Mouse (Mus musculus) ovary, postnatal 36 days (tissue): ENCODE data around the gene 9530003J23Rik.
A peak's percentile ranks its signal among the peaks of the same experiment; 100 is the strongest.
"Not testable (repeated sequence)": the region's sequence is repeated elsewhere in the genome, so short reads cannot be mapped to it uniquely, and the experiment has no call there.

ENCODE experiments used
- DNase-seq: peaks from one replicate; pipeline ENCODE4 v3.0.0; 2022; ENCODE audit warnings: low spot score, mixed read lengths

Gene 9530003J23Rik

DNA sequence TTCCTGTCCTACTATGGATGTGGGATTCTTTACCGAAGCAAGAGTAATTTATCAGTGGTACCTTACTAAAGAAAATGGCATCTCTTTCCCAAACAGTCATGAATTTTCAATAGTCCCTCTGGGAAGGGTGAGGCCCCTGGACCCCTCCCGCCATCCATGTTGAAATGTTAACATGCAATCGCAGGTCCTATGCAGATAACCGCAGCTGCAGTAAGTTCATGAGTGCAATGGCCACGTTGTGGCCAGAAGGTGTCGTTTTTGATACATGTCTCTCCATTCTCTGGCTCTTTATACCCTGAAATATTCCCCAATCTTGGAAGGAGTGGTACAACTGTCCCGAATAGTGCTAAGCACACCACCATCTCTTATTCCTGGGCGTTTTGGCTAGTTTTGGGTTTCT lies 13.4 kb downstream of the 9530003J23Rik start:
- no peak for DNase-seq

DNA sequence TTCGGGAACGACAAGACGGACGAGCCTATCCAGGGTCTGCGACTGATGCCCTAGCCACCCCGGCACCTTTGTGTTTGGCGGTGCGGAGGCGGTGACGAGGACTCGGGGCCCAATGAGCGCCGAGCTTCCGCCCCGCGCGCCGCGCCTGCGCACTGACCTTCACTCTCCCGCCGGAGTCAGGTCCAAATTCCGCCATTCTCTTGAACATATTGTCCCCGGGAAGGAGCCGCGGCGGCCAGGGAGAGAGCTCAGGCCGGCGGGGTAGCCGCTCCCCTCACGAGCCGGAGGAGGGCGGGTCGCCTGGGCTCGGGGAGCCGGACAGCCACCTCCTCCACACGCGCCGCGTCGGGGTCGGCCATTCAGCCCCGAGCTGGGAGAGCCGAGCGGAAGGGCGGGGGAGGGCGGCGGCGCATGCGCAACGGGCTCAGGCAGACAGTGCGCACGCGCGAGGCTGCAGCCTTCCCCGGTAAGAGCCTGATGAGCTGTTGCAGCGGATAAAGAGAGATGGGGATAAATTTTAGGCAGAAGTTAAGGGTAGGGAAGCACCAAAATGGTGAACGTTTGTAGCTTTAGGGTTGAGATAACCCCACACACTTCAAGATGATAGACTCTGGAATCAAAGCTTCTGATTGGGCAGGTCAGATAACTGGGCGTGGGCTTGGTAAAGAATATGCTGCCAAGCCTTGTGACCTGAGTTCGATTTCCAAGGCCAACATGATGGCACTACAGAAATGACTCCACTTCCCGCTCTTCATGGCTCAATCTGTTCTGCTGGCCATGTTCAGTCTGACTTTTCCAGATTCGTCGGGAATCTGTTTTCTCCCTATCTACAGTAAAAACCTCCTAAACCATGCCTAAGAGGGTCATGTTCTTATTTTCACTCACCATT lies 14.2 kb downstream of the 9530003J23Rik start, which contains the start of gene Yeats4:
Yeats4 (minus strand) TSS at position 406 of the 889 bp plus-strand sequence.
- DNase-seq = peak; percentile 96

DNA sequence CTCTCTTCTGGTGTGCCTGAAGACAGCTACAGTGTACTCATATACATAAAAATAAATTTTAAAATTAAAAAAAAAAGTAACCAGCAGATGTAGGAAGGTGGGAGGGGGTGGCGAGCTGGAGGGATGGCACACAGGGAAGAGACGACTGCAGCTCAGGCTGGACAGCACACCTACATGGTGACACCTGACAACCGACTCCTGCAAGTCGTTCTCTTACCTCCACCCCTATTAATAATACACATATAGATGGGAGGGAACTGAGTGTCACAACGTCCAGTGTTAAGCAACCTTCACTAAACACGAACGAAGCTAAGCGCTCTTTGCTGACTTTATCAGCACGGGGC lies 14.8 kb downstream of the 9530003J23Rik start:
- no peak for DNase-seq

DNA sequence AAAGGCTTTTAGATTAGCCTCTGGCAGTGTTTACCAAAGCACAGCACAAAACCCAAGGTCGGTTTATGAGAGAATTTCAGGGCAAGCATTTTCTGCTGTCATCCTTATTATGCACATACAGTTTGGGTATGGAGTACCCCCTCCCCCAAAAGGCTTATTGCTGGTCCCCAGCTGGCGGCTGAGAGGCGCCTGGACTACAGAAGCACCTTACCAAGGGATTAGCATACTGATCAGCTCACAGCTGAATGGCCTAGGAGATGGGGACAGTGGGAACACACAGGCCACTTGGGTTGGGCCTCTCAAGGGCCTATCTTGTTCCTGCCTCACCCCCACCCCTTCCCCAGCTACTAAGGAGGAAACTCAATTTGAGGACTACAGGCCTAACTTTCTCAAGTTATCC lies 15.7 kb downstream of the 9530003J23Rik start:
- no peak for DNase-seq

DNA sequence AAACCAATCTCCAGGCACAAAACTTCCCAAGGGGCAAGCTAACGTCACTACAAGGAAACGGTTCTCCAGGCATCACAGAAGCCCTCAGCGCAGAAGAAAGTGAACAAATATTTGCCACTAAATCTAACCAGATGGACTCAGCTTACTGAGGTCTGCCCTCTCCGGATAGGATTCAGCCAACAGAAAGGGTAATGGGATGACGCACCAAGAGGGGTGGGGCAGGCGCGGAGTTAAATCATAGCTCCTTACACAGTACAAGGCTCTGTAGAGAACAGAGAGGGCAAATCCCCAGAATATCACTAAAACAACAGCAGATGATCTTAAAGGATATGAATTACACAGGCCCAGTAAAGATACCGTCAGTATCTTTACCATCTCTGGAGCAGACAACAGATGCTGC lies 20.2 kb downstream of the 9530003J23Rik start:
- DNase-seq = no peak

DNA sequence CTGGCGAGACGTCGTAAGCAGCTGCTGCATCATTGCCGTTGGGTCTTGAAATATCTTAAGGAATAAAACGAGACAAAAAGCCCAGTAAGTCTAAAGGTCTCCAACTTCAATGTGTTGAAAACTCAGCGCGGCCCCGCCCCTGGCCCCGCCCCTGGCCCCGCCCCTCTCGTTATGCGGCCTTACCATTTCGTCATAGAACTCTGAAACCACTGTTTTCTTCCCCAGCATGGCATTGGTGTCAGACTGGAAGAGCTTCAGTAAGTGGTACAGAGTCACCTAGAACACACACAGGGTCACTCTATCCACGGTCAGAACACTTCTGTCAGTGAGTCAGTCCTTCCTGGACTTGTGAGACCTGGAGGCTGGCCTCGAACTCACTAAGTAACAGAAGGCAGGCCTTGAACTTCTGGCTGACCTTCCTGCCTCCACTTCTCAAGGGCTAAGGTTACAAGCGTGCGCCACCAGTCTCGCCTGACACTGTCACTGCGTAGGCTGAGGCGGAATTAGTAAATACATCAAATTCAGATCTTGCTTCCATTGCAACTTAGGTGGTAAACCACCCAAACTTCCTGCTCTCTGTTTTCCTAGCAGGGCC lies 21.2 kb downstream of the 9530003J23Rik start:
- no peak for DNase-seq

DNA sequence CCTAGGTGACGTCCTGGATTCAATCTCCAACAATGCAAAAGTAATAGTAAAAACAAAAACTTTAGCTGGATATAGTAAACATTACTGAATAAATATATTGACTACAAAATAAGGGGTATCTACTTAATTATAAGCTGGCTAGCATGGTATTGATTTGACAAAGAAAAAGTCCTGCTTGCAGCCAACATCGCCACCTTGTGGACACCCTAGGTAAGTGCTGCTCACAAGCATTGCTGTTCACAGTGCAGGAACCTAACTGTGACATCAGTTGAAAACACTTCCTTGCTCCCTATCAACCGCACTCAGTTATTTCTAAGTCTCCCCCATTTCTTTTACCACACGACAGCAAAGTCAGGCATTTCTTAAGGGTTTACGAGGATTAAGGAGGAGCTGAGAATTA lies 21.7 kb downstream of the 9530003J23Rik start:
- no peak for DNase-seq

DNA sequence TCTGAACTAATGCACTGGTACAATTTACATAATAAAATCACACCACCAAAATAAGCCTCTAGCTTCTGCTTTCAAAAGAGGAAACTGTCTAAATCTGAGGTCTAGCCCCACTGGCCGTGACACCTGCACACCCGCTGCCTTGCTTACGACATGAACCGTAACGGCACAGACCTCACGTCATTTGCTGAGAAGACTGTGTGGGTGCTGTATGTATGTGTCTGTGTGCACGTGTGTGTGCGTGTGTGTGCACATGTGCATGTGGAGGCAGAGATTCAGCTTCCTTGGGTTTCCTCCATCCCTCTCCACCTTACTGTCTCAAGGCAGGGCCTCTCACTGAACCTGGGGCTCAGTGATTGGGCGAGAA lies 22.4 kb downstream of the 9530003J23Rik start:
- no peak for DNase-seq

DNA sequence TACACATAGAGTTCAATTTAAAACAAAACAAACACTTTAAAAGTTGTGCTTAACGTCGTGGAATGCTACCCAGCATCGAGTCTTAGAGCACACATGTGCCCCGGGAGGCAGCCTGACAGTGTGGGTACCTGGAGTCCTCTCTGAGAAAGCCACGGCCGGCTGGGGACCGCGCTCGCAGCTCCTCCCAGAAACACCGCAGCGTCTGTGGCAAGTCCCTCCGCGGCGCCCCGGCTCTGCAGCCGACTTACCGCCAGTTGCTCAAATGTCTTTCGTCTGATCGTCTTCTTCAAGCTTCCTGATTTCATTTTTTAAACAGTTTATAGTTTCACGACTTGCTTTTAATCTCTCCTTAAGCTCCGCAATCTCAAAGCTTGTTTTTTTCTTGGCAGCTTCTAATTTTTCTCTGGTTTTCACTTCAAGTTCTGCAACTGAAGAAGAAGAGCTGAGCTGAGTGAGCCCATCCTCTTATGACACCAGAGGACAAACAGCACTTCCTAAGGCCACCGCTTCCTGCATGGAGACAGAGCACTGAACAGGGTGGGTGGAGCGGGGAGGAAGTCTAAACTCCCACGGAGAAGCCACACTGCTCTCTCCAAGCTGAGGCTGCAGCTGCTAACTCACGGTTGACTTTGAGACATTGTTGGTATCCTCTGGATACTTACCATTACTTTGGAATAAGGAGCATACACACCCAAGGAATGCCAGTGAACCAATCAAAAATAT lies 22.9 kb downstream of the 9530003J23Rik start:
- DNase-seq = no peak

DNA sequence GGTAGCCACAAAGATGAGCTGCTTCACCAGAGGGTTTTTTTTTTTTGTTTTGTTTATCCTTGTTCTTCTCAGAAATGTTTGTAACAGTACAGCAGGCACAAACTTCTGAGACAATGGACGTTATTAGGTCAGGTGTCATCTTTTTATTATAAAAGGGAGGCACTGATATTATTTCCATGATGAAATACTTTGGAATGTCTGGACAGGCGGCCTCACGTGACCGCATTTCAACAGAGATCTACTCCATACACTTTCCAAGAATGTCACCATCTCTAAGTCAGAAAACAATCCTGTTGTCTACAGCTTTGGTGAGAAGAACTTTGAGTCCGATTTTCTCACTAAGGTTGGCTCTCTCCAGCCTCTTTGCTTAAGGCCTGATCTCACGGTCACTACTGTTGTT lies 27.5 kb downstream of the 9530003J23Rik start:
- no peak for DNase-seq

DNA sequence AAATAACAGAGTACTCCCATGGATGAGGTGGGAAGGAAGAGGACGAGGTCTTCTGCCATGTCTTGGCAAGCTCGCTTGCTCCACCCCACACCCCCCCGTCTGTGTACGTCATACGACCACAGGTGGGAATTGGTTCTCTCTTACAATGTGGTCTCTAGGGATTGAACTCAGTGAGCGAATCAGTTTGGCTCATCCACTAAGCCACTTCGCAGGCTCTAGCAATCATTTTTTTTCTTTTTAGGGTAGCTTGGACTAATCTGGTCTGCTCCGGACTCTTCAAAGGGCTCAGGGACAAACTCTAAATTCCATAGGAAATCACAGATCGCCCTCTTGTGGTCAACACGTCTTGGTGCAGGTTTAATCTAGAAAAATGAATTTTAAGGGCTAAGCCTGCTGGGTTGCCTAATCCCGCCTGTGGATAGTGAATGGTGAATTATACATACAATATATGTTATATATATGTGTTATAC lies 29.0 kb downstream of the 9530003J23Rik start:
- no peak for DNase-seq

DNA sequence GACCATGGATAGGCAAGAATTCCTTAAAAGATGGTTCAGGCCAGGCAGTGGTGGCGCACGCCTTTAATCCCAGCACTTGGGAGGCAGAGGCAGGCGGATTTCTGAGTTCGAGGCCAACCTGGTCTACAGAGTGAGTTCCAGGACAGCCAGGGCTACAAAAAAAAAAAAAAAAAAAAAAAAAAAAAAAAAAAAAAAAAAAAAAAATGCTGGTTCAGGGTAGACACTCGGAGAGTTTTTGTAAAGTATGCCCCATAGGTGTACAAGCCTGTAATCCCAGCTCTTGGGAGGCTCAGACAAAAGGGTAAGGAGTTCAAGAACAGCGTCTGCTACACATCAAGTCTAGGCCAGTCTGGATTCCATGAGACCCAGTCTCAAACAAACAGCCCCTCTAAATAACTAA lies 29.7 kb downstream of the 9530003J23Rik start:
- DNase-seq = not testable (repeated sequence)

DNA sequence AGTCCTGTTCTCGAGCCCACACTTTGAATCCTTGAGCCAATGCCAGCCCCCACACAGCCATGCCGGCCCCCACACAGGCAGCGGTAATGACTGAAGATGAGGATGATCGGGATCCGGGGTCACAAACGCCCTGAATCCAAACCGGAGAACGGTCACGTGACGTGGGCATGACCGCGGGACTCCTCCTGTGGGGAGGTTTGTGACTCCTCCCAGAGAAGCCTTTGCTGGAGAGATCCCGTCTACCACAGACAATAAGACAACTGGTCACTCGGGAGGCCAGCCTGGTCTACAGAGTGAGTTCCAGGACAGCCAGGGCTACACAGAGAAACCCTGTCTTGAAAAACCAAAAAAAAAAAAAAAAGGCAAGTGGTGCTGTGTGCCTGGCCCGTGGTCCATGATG lies 30.3 kb downstream of the 9530003J23Rik start:
- DNase-seq = no peak

DNA sequence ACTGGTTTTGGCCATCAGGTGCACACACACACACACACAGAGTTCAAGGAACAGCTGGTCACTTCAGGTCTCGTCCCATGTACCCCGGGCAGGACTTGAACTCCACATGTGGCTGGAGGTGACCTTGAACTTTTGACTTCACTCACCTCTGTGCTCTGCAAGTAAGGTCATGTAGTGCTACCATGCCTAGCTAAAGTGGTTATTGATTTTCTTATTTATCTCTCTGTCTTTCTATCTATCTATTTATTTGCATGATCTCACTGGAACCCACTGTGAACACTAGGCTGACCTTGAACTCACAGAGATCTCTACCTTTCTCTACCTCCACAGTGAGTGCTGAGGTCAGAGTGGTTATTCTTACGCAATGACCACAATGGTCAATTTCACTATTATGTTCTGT lies 32.4 kb downstream of the 9530003J23Rik start:
- DNase-seq = no peak

DNA sequence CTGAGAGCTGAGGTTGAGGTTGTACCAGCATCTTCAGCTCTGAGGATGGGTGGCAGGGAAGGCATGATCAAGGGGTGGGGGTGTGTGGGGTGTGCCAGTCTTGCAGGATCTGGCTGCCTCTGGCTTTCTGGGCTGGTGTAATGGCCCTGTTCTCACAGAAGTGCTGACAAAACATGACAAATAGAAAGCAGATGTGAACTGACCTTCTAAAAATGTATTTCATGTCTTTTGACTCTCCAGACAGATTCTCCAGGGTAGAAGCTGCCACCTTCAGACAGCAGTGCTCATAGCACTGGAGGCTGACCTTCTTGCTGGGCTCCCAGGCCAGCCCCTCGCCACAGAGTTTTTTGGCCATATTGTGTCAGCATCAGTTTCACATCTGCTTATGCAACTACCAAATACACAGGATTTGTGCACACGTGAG lies 34.9 kb downstream of the 9530003J23Rik start:
- no peak for DNase-seq

DNA sequence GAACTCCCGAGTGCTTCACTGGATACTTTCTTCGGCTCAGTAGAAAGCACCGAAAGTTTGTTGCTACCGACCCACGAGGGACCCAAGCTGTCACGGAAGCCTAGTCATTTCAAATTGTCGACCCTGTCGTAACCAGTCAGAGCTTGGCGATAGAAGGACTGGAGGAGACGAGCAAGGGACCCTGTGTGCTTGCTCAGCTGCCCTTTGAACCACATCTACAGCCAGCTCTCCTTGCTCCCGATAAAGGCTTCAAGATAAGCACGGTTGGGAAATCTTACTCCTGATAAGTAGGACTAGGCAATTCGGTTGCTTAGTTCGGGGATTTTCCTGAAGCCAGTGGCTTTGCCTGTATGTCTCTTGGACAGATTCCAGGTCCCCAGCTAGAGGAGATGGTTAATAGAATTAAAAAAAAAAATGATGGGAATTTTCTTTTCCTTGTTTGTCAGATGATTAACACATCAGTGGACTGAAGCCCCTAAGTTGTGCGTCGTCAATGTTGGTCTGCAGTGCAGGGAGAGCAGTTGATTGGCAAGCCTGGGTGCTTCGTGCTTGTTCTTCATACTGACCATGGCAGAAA lies 35.4 kb downstream of the 9530003J23Rik start:
- no peak for DNase-seq

DNA sequence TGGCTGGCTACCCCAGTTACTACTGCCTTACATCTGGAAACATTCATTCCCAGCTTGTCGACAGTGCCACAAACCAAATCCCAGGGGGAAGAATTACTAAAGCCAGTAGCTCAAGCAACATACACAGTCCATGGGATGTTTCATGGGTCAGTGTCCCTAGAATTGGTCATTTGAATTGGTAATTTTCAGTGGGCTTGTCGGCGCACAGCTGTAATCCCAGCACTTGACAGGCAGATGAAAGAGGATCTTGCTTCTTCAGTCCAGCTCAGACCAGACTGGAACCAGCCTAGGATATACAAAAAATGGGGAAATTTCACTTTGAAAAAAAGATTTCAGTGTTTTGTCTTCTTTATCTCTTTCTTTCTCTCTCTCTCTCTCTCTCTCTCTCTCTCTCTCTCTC lies 38.8 kb downstream of the 9530003J23Rik start:
- no peak for DNase-seq

DNA sequence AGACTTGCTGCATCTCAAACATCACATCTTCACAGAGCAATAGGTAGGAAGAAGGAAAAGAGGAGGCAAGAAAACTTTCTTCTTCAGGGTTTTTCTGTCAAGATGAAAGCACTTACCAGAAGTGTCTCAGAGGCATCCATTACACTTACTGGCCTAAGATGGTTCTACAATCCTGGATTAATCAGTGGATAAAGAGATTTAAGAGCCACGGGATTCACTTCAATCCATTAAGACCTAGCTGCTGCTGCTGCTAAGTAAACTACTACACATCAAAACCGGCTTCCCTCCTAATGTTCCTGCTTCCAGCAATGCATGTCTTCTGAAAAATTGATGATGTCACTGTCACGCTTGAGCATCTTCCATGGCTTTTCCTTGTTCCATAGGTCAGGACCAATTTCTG lies 41.8 kb downstream of the 9530003J23Rik start:
- DNase-seq = no peak

DNA sequence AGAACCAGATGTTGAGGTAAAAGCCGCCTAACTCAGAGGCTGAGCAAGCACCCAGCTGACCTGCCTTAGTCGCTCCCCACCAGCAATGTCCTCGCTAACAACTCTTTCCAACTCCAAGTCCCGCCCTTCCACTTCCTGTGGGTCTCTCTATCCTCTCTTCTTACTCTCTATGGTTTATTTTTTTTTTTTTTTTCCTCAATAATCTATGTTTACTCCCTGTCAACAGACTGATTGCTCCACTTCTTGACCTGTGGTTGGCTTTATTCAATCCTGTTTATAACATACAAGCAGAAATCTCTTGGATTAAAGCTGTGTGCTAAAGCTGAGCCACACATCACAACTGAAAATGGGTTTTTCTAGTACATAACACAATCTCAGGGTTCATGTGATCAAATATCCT lies 42.8 kb downstream of the 9530003J23Rik start:
- no peak for DNase-seq

DNA sequence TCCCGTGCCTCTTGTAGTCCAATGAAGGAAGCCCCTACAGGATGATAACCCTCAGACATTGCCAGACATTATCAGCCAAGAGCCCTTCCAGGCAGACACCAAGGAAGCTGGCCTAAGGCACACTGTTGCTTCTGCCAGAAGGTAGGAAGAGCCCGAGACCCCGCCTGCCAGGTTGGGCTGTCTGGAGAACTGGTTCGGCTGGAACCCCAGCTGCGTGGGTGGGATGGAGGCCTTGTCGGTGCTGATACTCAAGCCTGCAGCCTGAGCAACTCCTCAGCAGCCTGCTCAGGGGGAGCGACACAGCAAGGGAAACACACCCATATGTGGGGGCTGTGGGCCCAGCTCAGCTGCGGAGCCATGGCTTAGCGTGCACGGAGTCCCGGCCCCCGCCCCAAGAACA lies 43.5 kb downstream of the 9530003J23Rik start:
- peak; percentile 56 for DNase-seq

DNA sequence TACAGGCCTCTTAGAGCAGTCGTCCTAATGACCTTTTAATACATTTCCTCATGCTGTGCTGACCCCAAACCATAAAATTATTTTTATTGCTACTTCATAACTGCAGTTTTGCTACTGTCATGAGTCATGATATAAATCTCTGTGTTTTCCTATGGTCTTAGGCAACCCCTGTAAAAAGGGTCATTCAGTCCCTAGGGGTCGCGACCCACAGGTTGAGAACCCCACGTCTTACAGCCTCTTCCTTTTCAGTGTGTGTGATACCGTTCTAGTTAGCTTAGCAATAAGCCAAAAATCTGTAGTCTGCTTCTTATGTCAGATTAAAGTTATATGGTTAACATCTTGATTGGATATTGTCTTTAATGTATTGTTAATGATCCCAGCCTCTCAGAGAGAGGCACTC lies 45.1 kb downstream of the 9530003J23Rik start:
- DNase-seq = no peak

DNA sequence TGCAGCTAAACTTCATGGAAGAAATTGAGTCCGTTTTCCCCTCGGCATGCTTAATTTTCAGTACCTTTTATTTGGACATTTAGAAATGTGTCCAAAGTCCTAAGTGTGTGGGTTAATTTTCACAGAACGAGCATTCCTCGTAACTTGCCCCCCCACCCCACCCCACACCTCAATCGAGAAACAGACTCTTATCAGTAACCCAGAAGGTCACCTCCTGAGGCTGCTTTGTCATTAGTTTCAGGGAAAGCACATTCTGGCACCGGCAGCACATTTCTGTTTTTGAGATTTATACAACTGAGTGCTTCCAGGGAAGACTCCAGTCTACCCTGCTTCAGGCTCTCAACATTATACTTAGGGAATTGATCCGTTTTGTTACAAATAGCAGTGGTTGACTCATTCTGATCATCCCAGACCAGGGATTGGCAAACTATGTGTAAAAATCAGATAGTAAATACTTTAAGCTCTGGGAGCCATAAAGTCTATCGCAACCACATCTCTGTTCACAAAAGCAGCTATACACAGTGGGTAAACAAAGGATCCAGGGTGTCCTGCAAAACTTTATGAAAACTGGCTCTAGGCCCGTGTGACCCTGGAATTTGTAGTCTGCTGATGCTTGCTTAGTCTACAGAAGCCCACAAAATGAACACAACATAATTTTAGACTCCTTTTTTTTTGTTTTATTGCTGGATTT lies 53.0 kb downstream of the 9530003J23Rik start:
- no peak for DNase-seq
